Mouse (Mus musculus): Measurements from ENCODE around the gene Fkbp8. TPM values are rescaled to one million over a fixed set of nuclear protein-coding genes. Genes with fewer than 3 reads are reported as not detected.

Fkbp8 gene
- polyA plus RNA-seq, 1 experiment: 255 TPM

- Histone ChIP-seq H3K36me3 (ENCODE audit: control insufficient read depth) (peaks cover 51% of the 10 kb centered on the region), H3K27me3 (ENCODE audit: control insufficient read depth) (no peaks in the 10 kb centered on the region), H3K9me3 (ENCODE audit: control insufficient read depth, low read length) (no peaks in the 10 kb centered on the region), H3K4me3 (replicated peaks) (no peak overlapping the region), H3K4me1 (ENCODE audit: control insufficient read depth) (peaks cover 47% of the 10 kb centered on the region)
- TF ChIP-seq GATA1 (IDR thresholded peaks at IDR 0.05; ENCODE audit: low read length) (no peak), TAL1 (IDR thresholded peaks at IDR 0.05; ENCODE audit: low read length) (no peak)
These were observed 7.9 kb upstream of the Fkbp8 start for GRCm38 (mm10) chr8:70519606-70520005.

DNA sequence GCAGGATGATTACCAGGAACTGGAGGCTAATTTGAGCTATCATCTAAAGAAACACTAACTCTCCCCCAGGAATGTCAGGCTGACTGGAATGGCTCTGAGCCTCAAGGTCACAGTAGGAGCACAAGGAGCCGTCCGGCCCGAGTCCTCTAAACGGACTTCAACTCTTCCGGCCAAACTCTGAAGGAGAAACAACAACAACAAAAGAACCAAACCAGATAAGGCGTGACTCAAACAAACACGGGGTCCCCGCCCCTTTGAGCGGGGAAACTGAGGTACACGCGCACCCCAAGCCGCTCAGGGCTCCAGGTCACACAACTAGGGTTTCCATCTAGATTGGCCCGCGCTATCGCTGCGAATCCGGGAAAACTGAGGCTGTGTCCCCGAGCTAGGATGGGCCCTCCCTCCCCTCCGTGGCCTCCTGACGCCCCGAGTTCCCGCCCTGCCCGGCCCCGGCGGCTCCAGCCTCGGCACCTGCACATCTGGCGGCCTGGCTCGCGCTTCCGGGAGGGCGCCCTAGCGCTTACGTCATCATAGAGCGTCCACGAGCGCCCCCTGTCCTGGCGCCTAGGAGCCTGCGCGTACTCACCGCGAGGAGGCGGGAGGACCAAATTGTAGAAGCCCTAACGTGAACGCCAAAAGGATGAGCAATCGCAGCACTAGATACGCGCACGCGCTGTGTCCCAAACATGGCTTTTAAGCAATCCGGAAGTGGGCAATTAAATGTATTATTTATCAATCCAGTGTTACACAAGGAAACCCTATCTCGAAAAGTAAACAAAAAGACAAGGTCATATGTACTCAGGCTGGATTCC lies 4.7 kb upstream of the Fkbp8 start:
- Histone ChIP-seq H3K4me3 (replicated peaks) (peak overlapping the region; percentile 93), H3K4me1 (ENCODE audit: control insufficient read depth) (peaks cover 54% of the 10 kb centered on the region), H3K27me3 (ENCODE audit: control insufficient read depth) (no peaks in the 10 kb centered on the region), H3K36me3 (ENCODE audit: control insufficient read depth) (peaks cover 26% of the 10 kb centered on the region), H3K9me3 (ENCODE audit: control insufficient read depth, low read length) (no peaks in the 10 kb centered on the region)
- TF ChIP-seq GATA1 (IDR thresholded peaks at IDR 0.05; ENCODE audit: low read length): no peak

GRCm38 (mm10) chr8:70527111-70527511 lies 413 bp upstream of the Fkbp8 start:
- H3K9me3 ChIP-seq (ENCODE audit: control insufficient read depth, low read length): no peaks in the 10 kb centered on the region
- no peak for TF ChIP-seq GATA1 (IDR thresholded peaks at IDR 0.05; ENCODE audit: low read length)
- TF ChIP-seq TAL1 (IDR thresholded peaks at IDR 0.05; ENCODE audit: low read length): no peak
- peaks cover 31% of the 10 kb centered on the region for H3K36me3 ChIP-seq (ENCODE audit: control insufficient read depth)
- no peaks in the 10 kb centered on the region for H3K27me3 ChIP-seq (ENCODE audit: control insufficient read depth)
- H3K4me3 ChIP-seq (replicated peaks): peak overlapping the region; percentile 77
- peaks cover 67% of the 10 kb centered on the region for H3K4me1 ChIP-seq (ENCODE audit: control insufficient read depth)

- peaks cover 43% of the 10 kb centered on the region for H3K36me3 ChIP-seq (ENCODE audit: control insufficient read depth)
- no peaks in the 10 kb centered on the region for H3K9me3 ChIP-seq (ENCODE audit: control insufficient read depth, low read length)
- peaks cover 65% of the 10 kb centered on the region for H3K4me1 ChIP-seq (ENCODE audit: control insufficient read depth)
- no peak for TF ChIP-seq GATA1 (IDR thresholded peaks at IDR 0.05; ENCODE audit: low read length)
- no peak for TF ChIP-seq TAL1 (IDR thresholded peaks at IDR 0.05; ENCODE audit: low read length)
- peak overlapping the region; percentile 77 for H3K4me3 ChIP-seq (replicated peaks)
- H3K27me3 ChIP-seq (ENCODE audit: control insufficient read depth): no peaks in the 10 kb centered on the region
These were observed 766 bp downstream of the Fkbp8 start for GRCm38 (mm10) chr8:70528182-70528797.

- H3K4me1 ChIP-seq (ENCODE audit: control insufficient read depth): peaks cover 59% of the 10 kb centered on the region
- no peak for TF ChIP-seq TAL1 (IDR thresholded peaks at IDR 0.05; ENCODE audit: low read length)
- H3K4me3 ChIP-seq (replicated peaks): peak overlapping the region; percentile 50
- no peaks in the 10 kb centered on the region for H3K27me3 ChIP-seq (ENCODE audit: control insufficient read depth)
- H3K9me3 ChIP-seq (ENCODE audit: control insufficient read depth, low read length): no peaks in the 10 kb centered on the region
- H3K36me3 ChIP-seq (ENCODE audit: control insufficient read depth): peaks cover 53% of the 10 kb centered on the region
These were observed 1.8 kb downstream of the Fkbp8 start for GRCm38 (mm10) chr8:70529299-70529698.

GRCm38 (mm10) chr8:70529741-70530161 lies 2.2 kb downstream of the Fkbp8 start:
- Histone ChIP-seq H3K36me3 (ENCODE audit: control insufficient read depth) (peaks cover 58% of the 10 kb centered on the region), H3K27me3 (ENCODE audit: control insufficient read depth) (no peaks in the 10 kb centered on the region), H3K4me3 (replicated peaks) (peak overlapping the region; percentile 50), H3K9me3 (ENCODE audit: control insufficient read depth, low read length) (no peaks in the 10 kb centered on the region), H3K4me1 (ENCODE audit: control insufficient read depth) (peaks cover 63% of the 10 kb centered on the region)
- TF ChIP-seq TAL1 (IDR thresholded peaks at IDR 0.05; ENCODE audit: low read length) (no peak), GATA1 (IDR thresholded peaks at IDR 0.05; ENCODE audit: low read length) (no peak)

GRCm38 (mm10) chr8:70530314-70530713 lies 2.8 kb downstream of the Fkbp8 start:
- Histone ChIP-seq H3K27me3 (ENCODE audit: control insufficient read depth) (no peaks in the 10 kb centered on the region), H3K4me1 (ENCODE audit: control insufficient read depth) (peaks cover 63% of the 10 kb centered on the region), H3K36me3 (ENCODE audit: control insufficient read depth) (peaks cover 63% of the 10 kb centered on the region), H3K4me3 (replicated peaks) (no peak overlapping the region), H3K9me3 (ENCODE audit: control insufficient read depth, low read length) (no peaks in the 10 kb centered on the region)
- TF ChIP-seq GATA1 (IDR thresholded peaks at IDR 0.05; ENCODE audit: low read length) (no peak), TAL1 (IDR thresholded peaks at IDR 0.05; ENCODE audit: low read length) (no peak)

DNA sequence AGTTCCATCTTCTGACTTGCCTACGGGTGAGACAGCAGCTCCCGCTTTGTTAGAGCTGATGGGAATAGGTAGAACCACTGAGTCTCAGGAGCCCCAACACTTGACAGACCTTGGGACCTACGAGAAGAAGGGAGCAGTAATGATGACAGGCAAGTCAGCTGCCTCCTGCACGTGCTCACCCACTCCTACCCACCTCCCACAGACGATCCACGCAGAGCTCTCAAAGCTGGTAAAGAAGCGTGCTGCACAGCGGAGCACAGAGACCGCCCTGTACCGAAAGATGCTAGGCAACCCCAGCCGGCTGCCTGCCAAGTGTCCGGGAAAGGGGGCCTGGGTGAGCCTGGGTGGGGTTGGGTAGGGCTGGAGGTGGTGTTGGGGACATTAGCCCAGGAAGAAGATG lies 6.8 kb downstream of the Fkbp8 start:
- Histone ChIP-seq H3K9me3 (ENCODE audit: control insufficient read depth, low read length) (no peaks in the 10 kb centered on the region), H3K4me1 (ENCODE audit: control insufficient read depth) (peaks cover 49% of the 10 kb centered on the region), H3K36me3 (ENCODE audit: control insufficient read depth) (peaks cover 85% of the 10 kb centered on the region), H3K4me3 (replicated peaks) (no peak overlapping the region), H3K27me3 (ENCODE audit: control insufficient read depth) (no peaks in the 10 kb centered on the region)
- no peak for TF ChIP-seq GATA1 (IDR thresholded peaks at IDR 0.05; ENCODE audit: low read length)
- TF ChIP-seq TAL1 (IDR thresholded peaks at IDR 0.05; ENCODE audit: low read length): no peak

- H3K36me3 ChIP-seq (ENCODE audit: control insufficient read depth): peaks cover 76% of the 10 kb centered on the region
- H3K4me3 ChIP-seq (replicated peaks): no peak overlapping the region
- peaks cover 47% of the 10 kb centered on the region for H3K4me1 ChIP-seq (ENCODE audit: control insufficient read depth)
- H3K9me3 ChIP-seq (ENCODE audit: control insufficient read depth, low read length): no peaks in the 10 kb centered on the region
- H3K27me3 ChIP-seq (ENCODE audit: control insufficient read depth): no peaks in the 10 kb centered on the region
- TF ChIP-seq TAL1 (IDR thresholded peaks at IDR 0.05; ENCODE audit: low read length) (no peak), GATA1 (IDR thresholded peaks at IDR 0.05; ENCODE audit: low read length) (no peak)
These were observed 7.7 kb downstream of the Fkbp8 start for GRCm38 (mm10) chr8:70535221-70535620.
